Mouse (Mus musculus) left cerebral cortex, adult 2 months (tissue): ENCODE results near the gene Prrt1. TPM values are rescaled to one million over a fixed set of nuclear protein-coding genes. Genes with fewer than 3 reads are reported as not detected.

ENCODE experiments used
- DNase-seq, 2 experiments: peaks; one replicate each; pipeline ENCODE4 v3.0.0; 2021 to 2022; ENCODE audit warnings: low spot score in 2 of 2, mixed read lengths in 1 of 2; ENCODE audit errors: extremely low spot score in 1 of 2
- H3K27ac ChIP-seq: fragments of 200-600 bp; 2 replicates; pipeline ENCODE4 v1.8.1; 2022
- H3K4me3 ChIP-seq: fragments of 200-600 bp; 2 replicates; pipeline ENCODE4 v1.8.1; 2022
- CTCF ChIP-seq: fragments of 200-600 bp; IDR thresholded peaks from 2 replicates; pipeline ENCODE4 v1.8.1; 2022; ENCODE audit warnings: antibody characterized with exemption, mild to moderate bottlenecking, moderate library complexity
- intact Hi-C: fragments of 180-260 bp; cut with DNase I; formaldehyde crosslinking; loops from one replicate; pipeline ENCODE4 v1.15.1; 2025
- total RNA-seq, 2 experiments: library from RNA; stranded (reverse); gene quantifications; 2 replicates each; pipeline ENCODE4 v1.2.3; 2021

Prrt1 gene
- total RNA-seq, 2 experiments from 2014 or later = 172 to 205 TPM

DNA sequence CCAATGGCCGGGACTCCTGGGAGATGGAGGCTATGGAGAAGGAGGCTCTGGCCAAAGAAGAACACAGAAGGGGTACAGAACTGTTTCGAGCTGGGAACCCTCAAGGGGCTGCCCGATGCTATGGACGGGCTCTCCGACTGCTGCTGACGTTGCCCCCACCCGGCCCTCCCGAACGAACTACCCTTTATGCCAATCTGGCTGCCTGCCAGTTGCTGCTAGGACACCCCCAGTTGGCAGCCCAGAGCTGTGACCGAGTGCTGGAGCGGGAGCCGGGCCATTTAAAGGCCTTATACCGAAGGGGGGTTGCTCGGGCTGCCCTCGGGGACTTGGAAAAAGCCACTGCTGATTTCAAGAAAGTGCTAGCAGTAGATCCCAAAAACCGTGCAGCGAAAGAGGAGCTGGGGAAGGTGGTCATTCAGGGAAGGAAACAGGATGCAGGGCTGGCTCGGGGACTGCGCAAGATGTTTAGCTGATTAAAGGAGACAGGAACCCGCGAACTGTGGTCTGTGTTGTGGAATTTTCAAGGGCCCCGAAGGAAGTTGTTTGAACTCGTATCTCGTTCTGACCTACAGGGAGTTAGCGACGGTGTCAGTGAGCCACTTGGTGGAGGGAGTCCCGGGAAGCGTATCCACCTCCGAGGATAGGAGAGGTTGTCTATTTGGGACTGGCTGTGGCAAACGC is 16.6 kb downstream of the Prrt1 start:
- Histone ChIP-seq H3K27ac (no peak overlapping the region), H3K4me3 (no peak overlapping the region)
- no peak for TF ChIP-seq CTCF
- no peak for DNase-seq
- intact Hi-C loops = no loop called here

- TF ChIP-seq CTCF = no peak
- Histone ChIP-seq H3K4me3 (peak within 1 kb of the TSS; percentile 73), H3K27ac (peak within 1 kb of the TSS; percentile 92)
- intact Hi-C loops = no loop called here
- DNase-seq = peak; percentile 90 to 96
Measured at GRCm38 (mm10) chr17:34646906-34647787, 17.8 kb downstream of the Prrt1 start, which contains the start of gene Atf6b. Gene Atf6b (plus strand): TSS chr17:34647146.

GRCm38 (mm10) chr17:34648141-34648890 is 19.0 kb downstream of the Prrt1 start:
- H3K27ac ChIP-seq = no peak overlapping the region
- peak overlapping the region; percentile 73 for H3K4me3 ChIP-seq
- no peak for TF ChIP-seq CTCF
- no peak for DNase-seq
- intact Hi-C loops = no loop called here

DNA sequence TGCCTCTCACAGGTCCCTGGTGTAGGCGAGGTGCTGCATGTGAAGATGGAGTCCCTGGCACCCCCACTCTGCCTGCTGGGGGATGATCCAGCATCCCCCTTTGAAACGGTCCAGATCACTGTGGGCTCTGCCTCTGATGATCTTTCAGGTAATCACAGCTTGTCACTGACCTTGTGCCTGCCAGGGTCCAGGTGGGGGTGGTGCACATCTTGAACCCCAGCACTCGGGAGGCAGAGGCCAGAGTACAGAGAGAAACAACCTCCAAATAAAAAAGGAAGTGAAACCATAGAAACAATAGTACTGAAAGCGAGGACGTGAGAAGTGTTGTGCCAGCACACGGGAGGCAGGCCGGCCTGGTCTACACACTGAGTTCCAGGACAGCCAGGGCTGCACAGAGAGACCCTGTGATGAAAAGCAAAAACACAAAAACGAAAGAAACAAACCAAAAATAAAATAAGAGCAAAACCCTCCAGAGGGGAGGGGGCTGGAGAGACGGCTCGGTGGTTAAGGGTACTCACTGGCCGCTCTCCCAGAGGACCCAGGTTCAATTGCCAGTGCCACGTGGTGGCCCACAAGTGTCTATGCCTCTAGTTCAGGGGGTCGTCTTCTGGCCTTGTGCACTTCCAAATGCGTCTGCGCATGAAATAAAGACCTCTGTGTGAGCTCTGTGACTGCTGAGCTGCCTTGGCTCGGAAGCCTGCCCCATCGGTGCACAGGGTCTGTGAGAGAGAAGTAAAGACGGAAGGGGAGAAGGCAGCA is 20.0 kb downstream of the Prrt1 start:
- Histone ChIP-seq H3K4me3 (no peak overlapping the region), H3K27ac (no peak overlapping the region)
- DNase-seq = no peak
- intact Hi-C loops = no loop called here
- no peak for TF ChIP-seq CTCF

- no peak overlapping the region for H3K27ac ChIP-seq
- intact Hi-C loops = loop anchor here (5.0 kb wide), 2 partner anchors 162 to 242 kb away; no protein-coding TSS in a partner anchor
- no peak for DNase-seq
- no peak for TF ChIP-seq CTCF
- H3K4me3 ChIP-seq = no peak overlapping the region
Measured at GRCm38 (mm10) chr17:34650781-34651180, 21.4 kb downstream of the Prrt1 start.

GRCm38 (mm10) chr17:34651507-34652221 is 22.3 kb downstream of the Prrt1 start:
- intact Hi-C loops = loop anchor here (5.0 kb wide), 2 partner anchors 161 to 241 kb away; no protein-coding TSS in a partner anchor
- H3K4me3 ChIP-seq = no peak overlapping the region
- no peak for DNase-seq
- TF ChIP-seq CTCF = peak; percentile 53
- peak overlapping the region; percentile 29 for H3K27ac ChIP-seq

DNA sequence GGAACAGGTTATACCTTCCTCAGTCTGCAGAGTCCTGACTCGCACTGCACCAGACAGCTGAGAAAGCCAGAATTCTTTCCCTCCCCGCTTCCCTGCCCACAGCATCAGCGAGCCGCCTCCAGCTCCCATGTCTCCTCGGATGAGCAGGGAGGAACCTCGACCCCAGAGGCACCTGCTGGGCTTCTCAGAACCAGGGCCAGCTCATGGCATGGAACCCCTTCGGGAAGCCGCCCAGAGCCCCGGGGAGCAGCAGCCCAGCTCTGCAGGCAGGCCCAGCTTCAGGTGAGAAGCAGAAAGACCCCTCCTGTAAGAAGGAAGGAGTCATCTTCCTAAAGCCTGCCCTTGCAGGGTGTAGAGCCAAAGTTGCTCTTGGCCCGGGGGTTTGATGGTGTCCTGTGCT is 23.2 kb downstream of the Prrt1 start:
- no peak for TF ChIP-seq CTCF
- no peak overlapping the region for H3K4me3 ChIP-seq
- H3K27ac ChIP-seq = peak overlapping the region; percentile 29; the same call in 1 of the 2 replicates
- intact Hi-C loops = loop anchor here (5.0 kb wide), 2 partner anchors 160 to 240 kb away; no protein-coding TSS in a partner anchor
- DNase-seq = no peak

- Histone ChIP-seq H3K4me3 (no peak overlapping the region), H3K27ac (no peak overlapping the region; the same call in 1 of the 2 replicates)
- intact Hi-C loops = loop anchor here (5.0 kb wide), 2 partner anchors 159 to 239 kb away; no protein-coding TSS in a partner anchor
- no peak for TF ChIP-seq CTCF
- no peak for DNase-seq
Measured at GRCm38 (mm10) chr17:34652985-34653384, 23.7 kb downstream of the Prrt1 start.

DNA sequence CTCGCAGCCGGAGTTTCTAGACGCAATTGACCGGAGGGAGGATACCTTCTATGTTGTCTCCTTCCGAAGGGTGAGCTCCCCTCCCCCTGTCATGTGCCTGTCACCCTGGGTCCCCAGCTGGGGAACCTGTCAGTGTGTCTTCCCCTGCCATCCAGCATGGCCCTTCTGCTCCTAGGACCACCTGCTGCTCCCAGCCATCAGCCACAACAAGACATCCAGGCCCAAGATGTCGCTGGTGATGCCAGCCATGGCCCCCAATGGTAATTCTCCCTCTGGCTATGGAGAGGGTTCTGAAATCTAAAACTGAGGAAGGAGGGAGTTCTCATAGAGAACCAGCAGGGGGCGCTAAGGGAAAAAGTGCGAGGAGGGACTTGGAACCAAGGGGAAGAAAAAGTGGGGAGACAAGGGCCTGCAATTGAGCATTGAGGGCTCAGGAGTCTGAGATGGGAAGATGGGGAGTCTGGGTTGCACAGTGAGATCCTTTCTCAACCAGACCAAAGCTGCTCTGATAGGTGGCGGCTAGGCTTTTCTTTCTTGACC is 24.5 kb downstream of the Prrt1 start:
- DNase-seq = peak in 1 of 2 experiments; percentile 72
- peak; percentile 88 for TF ChIP-seq CTCF
- intact Hi-C loops = loop anchor here (1.0 to 5.0 kb wide), 3 partner anchors 59 to 238 kb away; no protein-coding TSS in a partner anchor
- no peak overlapping the region for H3K4me3 ChIP-seq
- H3K27ac ChIP-seq = no peak overlapping the region

DNA sequence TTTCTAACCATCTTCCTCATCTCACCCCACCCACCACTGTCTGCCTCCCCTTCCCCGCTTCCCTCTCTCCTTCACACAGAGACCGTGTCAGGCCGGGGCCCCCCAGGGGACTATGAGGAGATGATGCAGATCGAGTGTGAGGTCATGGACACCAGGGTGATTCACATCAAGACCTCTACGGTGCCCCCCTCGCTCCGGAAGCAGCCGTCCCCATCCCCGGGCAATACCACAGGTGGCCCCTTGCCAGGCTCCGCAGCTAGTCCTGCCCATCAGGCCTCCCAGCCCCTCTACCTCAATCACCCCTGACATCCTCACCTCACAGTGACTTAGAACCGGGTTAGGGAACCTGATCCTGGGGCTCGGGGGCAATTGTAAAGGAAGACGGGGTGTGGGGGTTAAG is 25.1 kb downstream of the Prrt1 start:
- TF ChIP-seq CTCF = no peak
- no peak for DNase-seq
- Histone ChIP-seq H3K27ac (no peak overlapping the region), H3K4me3 (no peak overlapping the region)
- intact Hi-C loops = loop anchor here (1.0 to 5.0 kb wide), 3 partner anchors 59 to 238 kb away; no protein-coding TSS in a partner anchor
